Mouse (Mus musculus): ENCODE data around the gene Sept1. TPM values are rescaled to one million over a fixed set of nuclear protein-coding genes. Genes with fewer than 3 reads are reported as not detected.
"Not testable (repeated sequence)": the region's sequence is repeated elsewhere in the genome, so short reads cannot be mapped to it uniquely, and the experiment has no call there.

Sept1 gene
- total RNA-seq, 2 experiments from 2014 or later, result 1.0 to 1.3 TPM

GRCm38 (mm10) chr7:127253821-127254769 is 21.2 kb upstream of the Sept1 start:
- DNase-seq (ENCODE audit: low spot score), result peak; percentile 95

- DNase-seq (ENCODE audit: low spot score), result no peak
Measured at GRCm38 (mm10) chr7:127253341-127253740, 20.4 kb upstream of the Sept1 start.

GRCm38 (mm10) chr7:127252414-127252813 is 19.5 kb upstream of the Sept1 start:
- no peak for DNase-seq (ENCODE audit: low spot score)

GRCm38 (mm10) chr7:127250511-127250910 is 17.6 kb upstream of the Sept1 start:
- DNase-seq (ENCODE audit: low spot score), result not testable (repeated sequence)

- no peak for DNase-seq (ENCODE audit: low spot score)
Measured at GRCm38 (mm10) chr7:127244658-127245510, 12.0 kb upstream of the Sept1 start.

- peak; percentile 94 for DNase-seq (ENCODE audit: low spot score)
Measured at GRCm38 (mm10) chr7:127243870-127244657, 11.1 kb upstream of the Sept1 start, which contains the start of gene Zfp771. TSS of gene Zfp771 (plus strand) at chr7:127244274.

- DNase-seq (ENCODE audit: low spot score), result no peak
Measured at GRCm38 (mm10) chr7:127243361-127243867, 10.5 kb upstream of the Sept1 start.

GRCm38 (mm10) chr7:127234777-127235176 is 1.8 kb upstream of the Sept1 start:
- no peak for DNase-seq (ENCODE audit: low spot score)

- no peak for DNase-seq (ENCODE audit: low spot score)
Measured at GRCm38 (mm10) chr7:127233765-127234164, 835 bp upstream of the Sept1 start.

- no peak for DNase-seq (ENCODE audit: low spot score)
Measured at GRCm38 (mm10) chr7:127233368-127233749, 429 bp upstream of the Sept1 start.

- no peak for DNase-seq (ENCODE audit: low spot score)
Measured at GRCm38 (mm10) chr7:127231826-127232621, 906 bp downstream of the Sept1 start.

- no peak for DNase-seq (ENCODE audit: low spot score)
Measured at GRCm38 (mm10) chr7:127231376-127231775, 1.6 kb downstream of the Sept1 start.

- DNase-seq (ENCODE audit: low spot score), result peak; percentile 81
Measured at GRCm38 (mm10) chr7:127228615-127229303, 4.2 kb downstream of the Sept1 start.

- DNase-seq (ENCODE audit: low spot score), result no peak
Measured at GRCm38 (mm10) chr7:127225147-127225995, 7.6 kb downstream of the Sept1 start.

- no peak for DNase-seq (ENCODE audit: low spot score)
Measured at GRCm38 (mm10) chr7:127224616-127225015, 8.3 kb downstream of the Sept1 start.

GRCm38 (mm10) chr7:127223515-127224478 is 9.1 kb downstream of the Sept1 start:
- no peak for DNase-seq (ENCODE audit: low spot score)

- DNase-seq (ENCODE audit: low spot score), result no peak
Measured at GRCm38 (mm10) chr7:127223106-127223505, 9.8 kb downstream of the Sept1 start.

Measured in gastrocnemius, adult 18-20 months (tissue).